8 mouse cellular contexts compared by ENCODE assay signal in genomic region chr2:30463904-30464330, GRCm38 (mm10). TPM values are rescaled to one million over a fixed set of nuclear protein-coding genes. Genes with fewer than 3 reads are reported as not detected.
DNase-seq lines count a peak whose midpoint lies in the region; ATAC-seq lines count a peak whose summit lies in the region.

No protein-coding gene starts in this region.

- no peaks in the 10 kb centered on the region for H3K9me3 ChIP-seq in neural tube, embryonic 11.5 days (ENCODE audit: control insufficient read depth, low read length)
- H3K9me3 ChIP-seq in hindbrain, embryonic 15.5 days: no peaks in the 10 kb centered on the region
- H3K9me3 ChIP-seq in limb, embryonic 11.5 days (ENCODE audit: control insufficient read depth, low read length): no peaks in the 10 kb centered on the region
- H3K9me3 ChIP-seq in midbrain, embryonic 11.5 days (ENCODE audit: control insufficient read depth, low read length): no peaks in the 10 kb centered on the region
- no peaks in the 10 kb centered on the region for H3K9me3 ChIP-seq in stomach, embryonic 15.5 days

- H3K27me3 ChIP-seq in neural tube, embryonic 11.5 days (ENCODE audit: control insufficient read depth, insufficient read depth, low read length): no peaks in the 10 kb centered on the region
- no peaks in the 10 kb centered on the region for H3K27me3 ChIP-seq in hindbrain, embryonic 15.5 days
- no peaks in the 10 kb centered on the region for H3K27me3 ChIP-seq in limb, embryonic 11.5 days (ENCODE audit: control insufficient read depth, insufficient read depth, low read length)
- peaks cover 5% of the 10 kb centered on the region; the same call in 1 of the 2 replicates for H3K27me3 ChIP-seq in midbrain, embryonic 11.5 days (ENCODE audit: control insufficient read depth, insufficient read depth, low read length)
- H3K27me3 ChIP-seq in stomach, embryonic 15.5 days (replicated peaks): no peaks in the 10 kb centered on the region

- peak overlapping the region; percentile 5; the same call in 1 of the 2 replicates for H3K9ac ChIP-seq in neural tube, embryonic 11.5 days (ENCODE audit: low read length)
- H3K9ac ChIP-seq in hindbrain, embryonic 15.5 days: peak overlapping the region; percentile 1; the same call in 1 of the 2 replicates
- no peak overlapping the region for H3K9ac ChIP-seq in limb, embryonic 11.5 days (ENCODE audit: low read length)
- peak overlapping the region; percentile 31 for H3K9ac ChIP-seq in midbrain, embryonic 11.5 days (ENCODE audit: low read length)
- H3K9ac ChIP-seq in stomach, embryonic 15.5 days: 0 out of 2 replicates have a peak overlapping the region, but pooled peaks have one; percentile 2

- peaks cover under 1% of the 10 kb centered on the region; the same call in 1 of the 2 replicates for H3K4me1 ChIP-seq in neural tube, embryonic 11.5 days (ENCODE audit: control insufficient read depth, insufficient read depth, low read length)
- peaks cover 25% of the 10 kb centered on the region for H3K4me1 ChIP-seq in hindbrain, embryonic 15.5 days (replicated peaks)
- H3K4me1 ChIP-seq in limb, embryonic 11.5 days (ENCODE audit: control insufficient read depth, insufficient read depth, low read length): peaks cover 10% of the 10 kb centered on the region
- H3K4me1 ChIP-seq in midbrain, embryonic 11.5 days (ENCODE audit: control insufficient read depth, insufficient read depth, low read length): peaks cover 8% of the 10 kb centered on the region
- H3K4me1 ChIP-seq in stomach, embryonic 15.5 days: peaks cover 21% of the 10 kb centered on the region

- DNase-seq in neural tube, embryonic 11.5 days (ENCODE audit: low spot score): peak; percentile 59
- no peak for DNase-seq in neural tube, embryonic 10.5 days (ENCODE audit: extremely low spot score, low spot score)
- DNase-seq in cerebellum, adult 8-10 months: peak; percentile 72
- peak; percentile 81 for DNase-seq in forelimb bud, embryonic 11.5 days (ENCODE audit: low read depth, low spot score)
- DNase-seq in limb, embryonic 11.5 days (ENCODE audit: low spot score): peak; percentile 70
- DNase-seq in midbrain, embryonic 11.5 days (ENCODE audit: low spot score, missing footprints): no peak

- ATAC-seq in neural tube, embryonic 11.5 days (ENCODE audit: insufficient read depth, low FRiP score, low TSS enrichment): peak; percentile 65; the same call in 1 of the 2 replicates
- ATAC-seq in hindbrain, embryonic 15.5 days (ENCODE audit: low FRiP score, low read depth): peak; percentile 81
- peak; percentile 76 for ATAC-seq in limb, embryonic 11.5 days (ENCODE audit: insufficient number of reproducible peaks, low FRiP score, low TSS enrichment, low read depth)
- peak; percentile 66; the same call in 1 of the 2 replicates for ATAC-seq in midbrain, embryonic 11.5 days (ENCODE audit: low FRiP score)
- peak; percentile 95 for ATAC-seq in stomach, embryonic 15.5 days (ENCODE audit: insufficient read depth, low FRiP score, low read depth)

- 4% methylated on average over 9 of the region's 9 CpGs for WGBS in neural tube, embryonic 11.5 days
- WGBS in hindbrain, embryonic 15.5 days: 4% methylated on average over 9 of the region's 9 CpGs
- 3% methylated on average over 9 of the region's 9 CpGs for WGBS in limb, embryonic 11.5 days
- WGBS in midbrain, embryonic 11.5 days: 6% methylated on average over 9 of the region's 9 CpGs
- 3% methylated on average over 9 of the region's 9 CpGs for WGBS in stomach, embryonic 15.5 days

- H3K36me3 ChIP-seq in neural tube, embryonic 11.5 days (ENCODE audit: control insufficient read depth, insufficient read depth, low read length): no peaks in the 10 kb centered on the region
- no peaks in the 10 kb centered on the region for H3K36me3 ChIP-seq in hindbrain, embryonic 15.5 days
- H3K36me3 ChIP-seq in limb, embryonic 11.5 days (ENCODE audit: control insufficient read depth, insufficient read depth, low read length): no peaks in the 10 kb centered on the region; the same call in 1 of the 2 replicates
- H3K36me3 ChIP-seq in midbrain, embryonic 11.5 days (ENCODE audit: control insufficient read depth, insufficient read depth, low read length): no peaks in the 10 kb centered on the region
- no peaks in the 10 kb centered on the region for H3K36me3 ChIP-seq in stomach, embryonic 15.5 days

- no peak overlapping the region for H3K27ac ChIP-seq in neural tube, embryonic 11.5 days (ENCODE audit: low read depth, low read length)
- peak overlapping the region; percentile 46 for H3K27ac ChIP-seq in hindbrain, embryonic 15.5 days (replicated peaks)
- no peak overlapping the region for H3K27ac ChIP-seq in limb, embryonic 11.5 days (replicated peaks; ENCODE audit: low read depth, low read length)
- H3K27ac ChIP-seq in midbrain, embryonic 11.5 days (ENCODE audit: low read depth, low read length): no peak overlapping the region; the same call in 1 of the 2 replicates
- H3K27ac ChIP-seq in stomach, embryonic 15.5 days: peak overlapping the region; percentile 93

- no peak overlapping the region; the same call in 1 of the 2 replicates for H3K4me3 ChIP-seq in neural tube, embryonic 11.5 days (ENCODE audit: low read depth, low read length)
- peak overlapping the region; percentile 13 for H3K4me3 ChIP-seq in hindbrain, embryonic 15.5 days
- H3K4me3 ChIP-seq in limb, embryonic 11.5 days (ENCODE audit: low read depth, low read length): peak overlapping the region; percentile 5
- no peak overlapping the region for H3K4me3 ChIP-seq in midbrain, embryonic 11.5 days (ENCODE audit: low read depth, low read length)
- peak overlapping the region; percentile 31 for H3K4me3 ChIP-seq in stomach, embryonic 15.5 days (replicated peaks)

- H3K4me2 ChIP-seq in neural tube, embryonic 11.5 days (ENCODE audit: low read depth): peak overlapping the region; percentile 32
- H3K4me2 ChIP-seq in hindbrain, embryonic 15.5 days: peak overlapping the region; percentile 51
- peak overlapping the region; percentile 34; the same call in 1 of the 2 replicates for H3K4me2 ChIP-seq in limb, embryonic 11.5 days (ENCODE audit: low read depth, severe bottlenecking)
- H3K4me2 ChIP-seq in midbrain, embryonic 11.5 days: peak overlapping the region; percentile 31
- peak overlapping the region; percentile 56 for H3K4me2 ChIP-seq in stomach, embryonic 15.5 days

RNA-seq across cellular contexts. Expression of gene Ier5l, which starts 10.1 kb away (rescaled TPM):
- 10.5 and 11.9 TPM in 2 replicates for polyA plus RNA-seq in neural tube, embryonic 11.5 days (2014; fragmentation: Nextera tagmentation; extraction: Ambion mirVana)
- 2.7 and 2.9 TPM in 2 replicates for polyA plus RNA-seq in hindbrain, embryonic 15.5 days (2015; fragmentation: Nextera tagmentation; extraction: Ambion mirVana)
- 7.1 and 9.7 TPM in 2 replicates for polyA plus RNA-seq in limb, embryonic 11.5 days (2014; fragmentation: Nextera tagmentation; extraction: Ambion mirVana)
- polyA plus RNA-seq in midbrain, embryonic 11.5 days (2014; fragmentation: Nextera tagmentation; extraction: Ambion mirVana): 4.9 and 5.0 TPM in 2 replicates
- polyA plus RNA-seq in stomach, embryonic 15.5 days (2015; fragmentation: Nextera tagmentation; extraction: Ambion mirVana): 3.2 and 3.3 TPM in 2 replicates

RNA-seq across cellular contexts. Expression of gene Ptpa, which starts 48.1 kb away (rescaled TPM):
- 63.2 and 64.2 TPM in 2 replicates for polyA plus RNA-seq in neural tube, embryonic 11.5 days (2014; fragmentation: Nextera tagmentation; extraction: Ambion mirVana)
- polyA plus RNA-seq in hindbrain, embryonic 15.5 days (2015; fragmentation: Nextera tagmentation; extraction: Ambion mirVana): 138 and 150 TPM in 2 replicates
- 74.4 and 83.3 TPM in 2 replicates for polyA plus RNA-seq in limb, embryonic 11.5 days (2014; fragmentation: Nextera tagmentation; extraction: Ambion mirVana)
- polyA plus RNA-seq in midbrain, embryonic 11.5 days (2014; fragmentation: Nextera tagmentation; extraction: Ambion mirVana): 50.7 and 54.3 TPM in 2 replicates
- 128 and 137 TPM in 2 replicates for polyA plus RNA-seq in stomach, embryonic 15.5 days (2015; fragmentation: Nextera tagmentation; extraction: Ambion mirVana)

RNA-seq across cellular contexts. Expression of gene Crat, which starts 48.3 kb away (rescaled TPM):
- 27.4 and 29.1 TPM in 2 replicates for polyA plus RNA-seq in neural tube, embryonic 11.5 days (2014; fragmentation: Nextera tagmentation; extraction: Ambion mirVana)
- polyA plus RNA-seq in hindbrain, embryonic 15.5 days (2015; fragmentation: Nextera tagmentation; extraction: Ambion mirVana): 25.7 and 29.5 TPM in 2 replicates
- 25.6 and 27.9 TPM in 2 replicates for polyA plus RNA-seq in limb, embryonic 11.5 days (2014; fragmentation: Nextera tagmentation; extraction: Ambion mirVana)
- polyA plus RNA-seq in midbrain, embryonic 11.5 days (2014; fragmentation: Nextera tagmentation; extraction: Ambion mirVana): 23.7 and 24.2 TPM in 2 replicates
- polyA plus RNA-seq in stomach, embryonic 15.5 days (2015; fragmentation: Nextera tagmentation; extraction: Ambion mirVana): 22.2 and 24.2 TPM in 2 replicates

Comparison
In these comparisons a context has a peak if more than half of its experiments do, and no peak if none do; other contexts are left out.
1. DNase-seq: peak in neural tube, embryonic 11.5 days (single experiment), cerebellum, adult 8-10 months (single experiment), forelimb bud, embryonic 11.5 days (single experiment) and limb, embryonic 11.5 days (single experiment); none in neural tube, embryonic 10.5 days (single experiment) and midbrain, embryonic 11.5 days (single experiment).
2. H3K27ac ChIP-seq: peak in hindbrain, embryonic 15.5 days (single experiment) and stomach, embryonic 15.5 days (single experiment); none in neural tube, embryonic 11.5 days (single experiment), limb, embryonic 11.5 days (single experiment) and midbrain, embryonic 11.5 days (single experiment).
3. H3K4me3 ChIP-seq: peak in hindbrain, embryonic 15.5 days (single experiment), limb, embryonic 11.5 days (single experiment) and stomach, embryonic 15.5 days (single experiment); none in neural tube, embryonic 11.5 days (single experiment) and midbrain, embryonic 11.5 days (single experiment).
4. Peak in every context shown above with its lines, with median percentiles within 50 percentile points of each other: ATAC-seq and H3K4me2 ChIP-seq.